ENCODE assay signal across 28 mouse cellular contexts in genomic region chr17:63462512-63462911, GRCm38 (mm10). TPM values are rescaled to one million over a fixed set of nuclear protein-coding genes. Genes with fewer than 3 reads are reported as not detected.
DNase-seq lines count a peak whose midpoint lies in the region; ATAC-seq and TF ChIP-seq lines count a peak whose summit lies in the region.
"Had no signal": no experiment of that assay in that cellular context is flagged by ENCODE, and none has a peak within 500 bp of the region (broad histone marks: within the 10 kb centered on the region; RNA-seq: fewer than 3 reads in every experiment).

No protein-coding gene starts in this region.

- H3K4me2 ChIP-seq in heart, embryonic 13.5 days, result no peak overlapping the region
- no peak overlapping the region for H3K4me2 ChIP-seq in heart, embryonic 16.5 days (ENCODE audit: low read depth, low read length)
- H3K4me2 ChIP-seq in lung, postnatal 0 days (replicated peaks; ENCODE audit: low read depth, low read length), result no peak overlapping the region
- H3K4me2 ChIP-seq: embryonic facial prominence, embryonic 13.5 days; forebrain, embryonic 12.5 days; forebrain, embryonic 15.5 days; hindbrain, embryonic 14.5 days had no signal

- H3K36me3 ChIP-seq in heart, embryonic 13.5 days, result peaks cover 6% of the 10 kb centered on the region
- 0 out of 2 replicates have a peak, but pooled peaks cover 4% of the 10 kb centered on the region for H3K36me3 ChIP-seq in heart, embryonic 16.5 days (ENCODE audit: control insufficient read depth, insufficient read depth)
- H3K36me3 ChIP-seq in lung, postnatal 0 days (ENCODE audit: insufficient read depth, low read length), result no peaks in the 10 kb centered on the region
- H3K36me3 ChIP-seq: forebrain, embryonic 12.5 days; forebrain, embryonic 15.5 days had no signal

- no peak for ATAC-seq in heart, embryonic 13.5 days (ENCODE audit: extremely low read depth, insufficient number of reproducible peaks, low FRiP score, low TSS enrichment)
- peak; percentile 68; the same call in 1 of the 2 replicates for ATAC-seq in heart, embryonic 16.5 days (replicated peaks; ENCODE audit: extremely low read depth, insufficient read depth, low FRiP score)
- ATAC-seq in lung, postnatal 0 days, result no peak
- ATAC-seq: activated CD4-positive, CD25-positive, alpha-beta regulatory T cell, adult 4 months; forebrain, embryonic 15.5 days; hindbrain, postnatal 0 days; inflammation-experienced regulatory T-cells, adult 6 months; intestine, embryonic 16.5 days had no signal

- no peaks in the 10 kb centered on the region for H3K9me3 ChIP-seq in heart, embryonic 13.5 days
- no peaks in the 10 kb centered on the region; the same call in 1 of the 2 replicates for H3K9me3 ChIP-seq in heart, embryonic 16.5 days (replicated peaks; ENCODE audit: control insufficient read depth, low read length)
- H3K9me3 ChIP-seq in lung, postnatal 0 days (ENCODE audit: low read length), result no peaks in the 10 kb centered on the region
- H3K9me3 ChIP-seq: embryonic facial prominence, embryonic 10.5 days; embryonic facial prominence, embryonic 13.5 days; forebrain, embryonic 12.5 days; forebrain, embryonic 15.5 days had no signal

- no peak overlapping the region for H3K4me3 ChIP-seq in gastrocnemius, adult 2 months
- no peak overlapping the region for H3K4me3 ChIP-seq in heart, embryonic 13.5 days
- H3K4me3 ChIP-seq in heart, embryonic 16.5 days (ENCODE audit: low read length), result no peak overlapping the region
- H3K4me3 ChIP-seq in lung, postnatal 0 days (ENCODE audit: low read depth, low read length), result no peak overlapping the region
- H3K4me3 ChIP-seq: embryonic facial prominence, embryonic 10.5 days; embryonic facial prominence, embryonic 13.5 days; erythroblast, embryonic 14.5 days; forebrain, embryonic 12.5 days; forebrain, embryonic 15.5 days had no signal

- no peak for DNase-seq in gastrocnemius, adult 2 months
- DNase-seq in gastrocnemius, postnatal 10 days, result no peak
- DNase-seq in heart, postnatal 14 days, result no peak
- no peak for DNase-seq in heart, postnatal 4 days
- peak; percentile 7 for DNase-seq in lung, postnatal 0 days (ENCODE audit: low spot score)
- DNase-seq in lung, postnatal 10 days, result no peak
- DNase-seq: adrenal gland, adult 8-10 months; adrenal gland, postnatal 25 days; cerebellum, adult 11-12 months; cerebellum, adult 8-10 months; cerebellum, postnatal 10 days; cerebellum, postnatal 36 days; embryo, embryonic 11 days; gastrocnemius, postnatal 14 days; heart, adult 11 months; heart, postnatal 10 days had no signal

- intact Hi-C loops in gastrocnemius, adult 2 months (cut with DNase I), result loop anchor here (10.0 kb wide), 1 partner anchor 48 kb away; no protein-coding TSS in a partner anchor
- intact Hi-C loops in heart, postnatal 14 days (cut with DNase I), result loop anchor here (10.0 kb wide), 1 partner anchor 578 kb away; the partner anchor contains the start of gene Efna5

- no peaks in the 10 kb centered on the region for H3K27me3 ChIP-seq in heart, embryonic 13.5 days (replicated peaks)
- H3K27me3 ChIP-seq in heart, embryonic 16.5 days (ENCODE audit: control insufficient read depth, insufficient read depth, low read length), result no peaks in the 10 kb centered on the region
- no peaks in the 10 kb centered on the region for H3K27me3 ChIP-seq in lung, postnatal 0 days (replicated peaks; ENCODE audit: insufficient read depth, low read length)
- H3K27me3 ChIP-seq: embryonic facial prominence, embryonic 13.5 days; forebrain, embryonic 12.5 days; forebrain, embryonic 15.5 days had no signal

- peaks cover 31% of the 10 kb centered on the region for H3K4me1 ChIP-seq in heart, embryonic 13.5 days
- H3K4me1 ChIP-seq in heart, embryonic 16.5 days (ENCODE audit: control insufficient read depth, insufficient read depth, low read length), result peaks cover 23% of the 10 kb centered on the region
- H3K4me1 ChIP-seq in lung, postnatal 0 days (ENCODE audit: insufficient read depth, low read depth, low read length), result no peaks in the 10 kb centered on the region; the same call in 1 of the 2 replicates

- no peak for TF ChIP-seq CTCF in gastrocnemius, adult 2 months (IDR thresholded peaks at IDR 0.05)
- no peak for TF ChIP-seq CTCF in lung, postnatal 0 days (IDR thresholded peaks at IDR 0.05)

- TF ChIP-seq EP300 in lung, postnatal 0 days (IDR thresholded peaks at IDR 0.05), result no peak

- H3K9ac ChIP-seq in heart, embryonic 13.5 days, result no peak overlapping the region
- H3K9ac ChIP-seq in heart, embryonic 16.5 days (ENCODE audit: low read length), result no peak overlapping the region
- H3K9ac ChIP-seq in lung, postnatal 0 days (replicated peaks; ENCODE audit: low read depth), result no peak overlapping the region
- H3K9ac ChIP-seq: embryonic facial prominence, embryonic 13.5 days; forebrain, embryonic 12.5 days; forebrain, embryonic 15.5 days; hindbrain, embryonic 14.5 days had no signal

- 33% methylated on average over 7 of the region's 7 CpGs for WGBS in heart, embryonic 13.5 days
- WGBS in heart, embryonic 16.5 days, result 47% methylated on average over 7 of the region's 7 CpGs
- 63% methylated on average over 7 of the region's 7 CpGs for WGBS in lung, postnatal 0 days

- peak overlapping the region; percentile 41; the same call in 1 of the 2 replicates for H3K27ac ChIP-seq in gastrocnemius, adult 2 months
- H3K27ac ChIP-seq in heart, embryonic 13.5 days (replicated peaks), result peak overlapping the region; percentile 63
- H3K27ac ChIP-seq in heart, embryonic 16.5 days (ENCODE audit: low read length), result peak overlapping the region; percentile 81
- H3K27ac ChIP-seq in lung, postnatal 0 days (ENCODE audit: low read length), result no peak overlapping the region
- H3K27ac ChIP-seq: embryonic facial prominence, embryonic 10.5 days; embryonic facial prominence, embryonic 13.5 days; forebrain, embryonic 12.5 days; forebrain, embryonic 15.5 days; hindbrain, embryonic 14.5 days; hindbrain, postnatal 0 days had no signal

RNA-seq across cellular contexts. Expression of gene Fbxl17, which starts 37.3 kb away (rescaled TPM):
- 10 to 100 TPM; 46.3 to 49.5 TPM for total RNA-seq in gastrocnemius, adult 2 months (2021)
- 10 to 100 TPM; 29.2 to 30.7 TPM for total RNA-seq in gastrocnemius, postnatal 10 days (2021)
- 6.3 and 7.2 TPM in 2 replicates for polyA plus RNA-seq in heart, embryonic 13.5 days (2015; fragmentation: Nextera tagmentation; extraction: Ambion mirVana)
- 10 to 100 TPM; 28.5 to 29.5 TPM for total RNA-seq in heart, postnatal 14 days (2021)
- polyA plus RNA-seq in heart, embryonic 16.5 days (2015; fragmentation: Nextera tagmentation; extraction: Ambion mirVana), result 13.5 and 14.3 TPM in 2 replicates
- 10 to 100 TPM; 35.6 to 37.3 TPM for total RNA-seq in heart, postnatal 4 days (2021)
- polyA plus RNA-seq in lung, postnatal 0 days (2015; fragmentation: Nextera tagmentation; extraction: Ambion mirVana), result 6.9 and 7.6 TPM in 2 replicates
